Mouse (Mus musculus) midbrain, embryonic 11.5 days (tissue): ENCODE data around the gene Smim1. TPM values are rescaled to one million over a fixed set of nuclear protein-coding genes. Genes with fewer than 3 reads are reported as not detected.
A peak's percentile ranks its signal among the peaks of the same experiment; 100 is the strongest.

Experiments used
- ATAC-seq: fragments of 200-750 bp; cut with Nextera tagmentation; 2 replicates; pipeline ENCODE4 v1.8.0; 2017; ENCODE audit warnings: moderate TSS enrichment, moderate library complexity; ENCODE audit not compliant: low FRiP score
- DNase-seq: peaks from one replicate; pipeline ENCODE4 v3.0.0; 2015; ENCODE audit warnings: low spot score; ENCODE audit errors: missing footprints
- H3K27ac ChIP-seq: fragments of 300-500 bp; sonication (generic); 2 replicates; pipeline ENCODE4 v1.5.1; 2014; ENCODE audit warnings: low read depth, low read length
- H3K27me3 ChIP-seq: fragments of 300-500 bp; sonication (generic); 2 replicates; pipeline ENCODE4 v1.6.1; 2014; ENCODE audit warnings: mild to moderate bottlenecking, low read length, moderate library complexity, mixed read lengths; ENCODE audit not compliant: control insufficient read depth, insufficient read depth
- H3K36me3 ChIP-seq: fragments of 300-500 bp; sonication (generic); 2 replicates; pipeline ENCODE4 v1.6.1; 2014; ENCODE audit warnings: mild to moderate bottlenecking, low read length, moderate library complexity, mixed read lengths; ENCODE audit not compliant: control insufficient read depth, insufficient read depth
- H3K4me1 ChIP-seq: fragments of 300-500 bp; sonication (generic); 2 replicates; pipeline ENCODE4 v1.6.1; 2014; ENCODE audit warnings: low read length; ENCODE audit not compliant: control insufficient read depth, insufficient read depth
- H3K4me2 ChIP-seq: fragments of 300-500 bp; sonication (generic); 2 replicates; pipeline ENCODE4 v1.6.1; 2014; ENCODE audit warnings: mild to moderate bottlenecking, moderate library complexity
- H3K4me3 ChIP-seq: fragments of 300-500 bp; sonication (generic); 2 replicates; pipeline ENCODE4 v1.5.1; 2014; ENCODE audit warnings: low read depth, low read length
- H3K9ac ChIP-seq: fragments of 300-500 bp; sonication (generic); 2 replicates; pipeline ENCODE4 v1.6.1; 2014; ENCODE audit warnings: low read length
- H3K9me3 ChIP-seq: fragments of 300-500 bp; sonication (generic); 2 replicates; pipeline ENCODE4 v1.6.1; 2016; ENCODE audit warnings: low read length; ENCODE audit not compliant: control insufficient read depth
- WGBS: fragments of 180-500 bp; shearing (Covaris S2); extraction: QIAGEN DNeasy Blood & Tissue Kit; methylation state at CpG from one replicate; pipeline ENCODE4 v1.1.7; 2014; 5-methylcytosine and 5-hydroxymethylcytosine counted together
- polyA plus RNA-seq: library from polyadenylated mRNA; unstranded; fragments of >200 nt; fragmentation: Nextera tagmentation; extraction: Ambion mirVana; gene quantifications from 2 replicates; pipeline ENCODE4 v1.2.1, GENCODE M21; 2014

Smim1 gene
- polyA plus RNA-seq, 1 experiment from 2014 or later: 10.9 TPM

GRCm38 (mm10) chr4:154023754-154024601 is 2.1 kb downstream of the Smim1 start:
- H3K36me3 ChIP-seq: peaks cover 17% of the 10 kb centered on the region
- no peak overlapping the region for H3K4me2 ChIP-seq
- ATAC-seq: no peak
- 28% methylated on average over 8 of the region's 8 CpGs for WGBS
- H3K4me3 ChIP-seq: no peak overlapping the region
- no peak overlapping the region; the same call in 1 of the 2 replicates for H3K27ac ChIP-seq
- no peak overlapping the region for H3K9ac ChIP-seq
- no peaks in the 10 kb centered on the region for H3K9me3 ChIP-seq
- peaks cover 2% of the 10 kb centered on the region; the same call in 1 of the 2 replicates for H3K27me3 ChIP-seq
- H3K4me1 ChIP-seq: peaks cover 14% of the 10 kb centered on the region
- DNase-seq: no peak

- no peaks in the 10 kb centered on the region for H3K9me3 ChIP-seq
- no peak overlapping the region for H3K4me2 ChIP-seq
- no peak overlapping the region for H3K9ac ChIP-seq
- no peak overlapping the region for H3K27ac ChIP-seq
- DNase-seq (no peak), ATAC-seq (no peak)
- peaks cover 2% of the 10 kb centered on the region; the same call in 1 of the 2 replicates for H3K27me3 ChIP-seq
- WGBS: 31% methylated on average over 4 of the region's 4 CpGs
- H3K36me3 ChIP-seq: peaks cover 26% of the 10 kb centered on the region
- no peak overlapping the region for H3K4me3 ChIP-seq
- peaks cover 14% of the 10 kb centered on the region for H3K4me1 ChIP-seq
These were observed 3.2 kb downstream of the Smim1 start for GRCm38 (mm10) chr4:154022844-154023243.

GRCm38 (mm10) chr4:154022407-154022806 is 3.6 kb downstream of the Smim1 start:
- no peak overlapping the region for H3K27ac ChIP-seq
- WGBS: 82% methylated on average over 4 of the region's 4 CpGs
- peaks cover 14% of the 10 kb centered on the region for H3K4me1 ChIP-seq
- no peak overlapping the region for H3K9ac ChIP-seq
- peaks cover 2% of the 10 kb centered on the region; the same call in 1 of the 2 replicates for H3K27me3 ChIP-seq
- no peak for ATAC-seq
- no peak overlapping the region for H3K4me2 ChIP-seq
- DNase-seq: no peak
- peaks cover 27% of the 10 kb centered on the region for H3K36me3 ChIP-seq
- H3K4me3 ChIP-seq: no peak overlapping the region
- H3K9me3 ChIP-seq: no peaks in the 10 kb centered on the region

- WGBS: 93% methylated on average over 9 of the region's 9 CpGs
- Histone ChIP-seq H3K9ac (no peak overlapping the region), H3K9me3 (no peaks in the 10 kb centered on the region), H3K36me3 (peaks cover 34% of the 10 kb centered on the region), H3K27me3 (peaks cover 2% of the 10 kb centered on the region; the same call in 1 of the 2 replicates), H3K4me2 (no peak overlapping the region), H3K4me3 (no peak overlapping the region), H3K27ac (no peak overlapping the region), H3K4me1 (peaks cover 14% of the 10 kb centered on the region)
- DNase-seq (no peak), ATAC-seq (no peak)
These were observed 4.6 kb downstream of the Smim1 start for GRCm38 (mm10) chr4:154021432-154021831.

- Histone ChIP-seq H3K36me3 (peaks cover 39% of the 10 kb centered on the region), H3K9ac (no peak overlapping the region), H3K9me3 (no peaks in the 10 kb centered on the region), H3K27me3 (no peaks in the 10 kb centered on the region), H3K4me2 (no peak overlapping the region), H3K27ac (no peak overlapping the region), H3K4me1 (peaks cover 4% of the 10 kb centered on the region; the same call in 1 of the 2 replicates), H3K4me3 (no peak overlapping the region)
- DNase-seq: no peak
- no peak for ATAC-seq
- WGBS: 76% methylated on average over 7 of the region's 7 CpGs
These were observed 6.5 kb downstream of the Smim1 start for GRCm38 (mm10) chr4:154019571-154019970.

- H3K4me3 ChIP-seq: no peak overlapping the region
- WGBS: 94% methylated on average over 11 of the region's 11 CpGs
- H3K27me3 ChIP-seq: no peaks in the 10 kb centered on the region
- DNase-seq (no peak), ATAC-seq (no peak)
- H3K27ac ChIP-seq: no peak overlapping the region
- H3K9ac ChIP-seq: no peak overlapping the region
- no peak overlapping the region for H3K4me2 ChIP-seq
- H3K36me3 ChIP-seq: peaks cover 33% of the 10 kb centered on the region
- H3K4me1 ChIP-seq: peaks cover 12% of the 10 kb centered on the region
- H3K9me3 ChIP-seq: no peaks in the 10 kb centered on the region
These were observed 10.6 kb downstream of the Smim1 start for GRCm38 (mm10) chr4:154015476-154015875.

GRCm38 (mm10) chr4:154012132-154012882 is 13.7 kb downstream of the Smim1 start:
- H3K36me3 ChIP-seq: peaks cover 11% of the 10 kb centered on the region
- no peak overlapping the region for H3K27ac ChIP-seq
- no peaks in the 10 kb centered on the region for H3K9me3 ChIP-seq
- peak overlapping the region; percentile 99 for H3K4me2 ChIP-seq
- peak overlapping the region; percentile 93 for H3K9ac ChIP-seq
- peak overlapping the region; percentile 100 for H3K4me3 ChIP-seq
- ATAC-seq (no peak), DNase-seq (no peak)
- no peaks in the 10 kb centered on the region for H3K27me3 ChIP-seq
- 3% methylated on average over 51 of the region's 55 CpGs for WGBS
- H3K4me1 ChIP-seq: peaks cover 12% of the 10 kb centered on the region

- ATAC-seq (peak; percentile 96), DNase-seq (peak; percentile 98)
- H3K27ac ChIP-seq: no peak within 1 kb of the TSS
- H3K9me3 ChIP-seq: no peaks in the 10 kb centered on the region
- peak within 1 kb of the TSS; percentile 93 for H3K9ac ChIP-seq
- peak within 1 kb of the TSS; percentile 99 for H3K4me2 ChIP-seq
- peaks cover 7% of the 10 kb centered on the region for H3K36me3 ChIP-seq
- no peaks in the 10 kb centered on the region for H3K27me3 ChIP-seq
- peak within 1 kb of the TSS; percentile 100 for H3K4me3 ChIP-seq
- WGBS: 0% methylated on average over 49 of the region's 59 CpGs
- peaks cover 12% of the 10 kb centered on the region for H3K4me1 ChIP-seq
These were observed 14.4 kb downstream of the Smim1 start, which contains the start of gene Lrrc47 for GRCm38 (mm10) chr4:154011646-154012089. TSS of gene Lrrc47 (plus strand) at chr4:154011731.
